Comparison of ENCODE assay signal across 11 mouse cellular contexts in the genomic region with DNA sequence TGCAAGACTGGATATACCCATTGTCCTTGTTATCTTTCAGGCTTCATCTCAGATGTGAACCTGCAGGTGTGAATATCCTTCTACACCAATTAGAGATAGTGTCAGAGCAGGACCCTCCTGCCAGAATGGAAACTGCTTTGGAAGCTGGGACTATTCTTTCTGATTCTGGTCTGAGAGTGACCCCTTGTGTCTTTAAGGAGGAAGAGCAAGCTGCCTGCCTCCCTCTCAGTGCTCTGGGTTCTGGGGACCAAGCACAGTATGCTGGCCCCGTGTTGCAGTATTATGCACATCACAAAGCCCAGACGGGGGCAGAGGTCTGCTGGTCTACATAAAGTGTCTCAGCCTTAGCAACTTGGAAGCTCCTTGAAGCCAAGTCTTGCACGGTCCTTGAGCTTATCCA. TPM values are rescaled to one million over a fixed set of nuclear protein-coding genes. Genes with fewer than 3 reads are reported as not detected.
DNase-seq lines count a peak whose midpoint lies in the region; ATAC-seq and TF ChIP-seq lines count a peak whose summit lies in the region.
"Had no signal": no experiment of that assay in that cellular context is flagged by ENCODE, and none has a peak within 500 bp of the region (broad histone marks: within the 10 kb centered on the region; RNA-seq: fewer than 3 reads in every experiment).

No protein-coding gene starts in this region.

- H3K9ac ChIP-seq in hindbrain, embryonic 11.5 days (ENCODE audit: low read depth, low read length): no peak overlapping the region
- no peak overlapping the region for H3K9ac ChIP-seq in hindbrain, embryonic 12.5 days
- no peak overlapping the region for H3K9ac ChIP-seq in lung, postnatal 0 days (replicated peaks; ENCODE audit: low read depth)
- no peak overlapping the region for H3K9ac ChIP-seq in stomach, embryonic 14.5 days (replicated peaks; ENCODE audit: low read depth, low read length)
- H3K9ac ChIP-seq: heart, embryonic 13.5 days; liver, embryonic 15.5 days had no signal

- H3K4me2 ChIP-seq in hindbrain, embryonic 11.5 days (replicated peaks; ENCODE audit: low read depth, low read length): no peak overlapping the region
- H3K4me2 ChIP-seq in hindbrain, embryonic 12.5 days (replicated peaks): no peak overlapping the region
- no peak overlapping the region for H3K4me2 ChIP-seq in lung, postnatal 0 days (replicated peaks; ENCODE audit: low read depth, low read length)
- no peak overlapping the region for H3K4me2 ChIP-seq in stomach, embryonic 14.5 days (replicated peaks; ENCODE audit: low read depth, low read length)
- H3K4me2 ChIP-seq: heart, embryonic 13.5 days; liver, embryonic 15.5 days had no signal

- H3K4me1 ChIP-seq in hindbrain, embryonic 11.5 days (replicated peaks; ENCODE audit: control insufficient read depth, insufficient read depth, low read length): no peaks in the 10 kb centered on the region
- H3K4me1 ChIP-seq in hindbrain, embryonic 12.5 days: peaks cover 3% of the 10 kb centered on the region; the same call in 1 of the 2 replicates
- peaks cover 13% of the 10 kb centered on the region for H3K4me1 ChIP-seq in lung, postnatal 0 days (ENCODE audit: insufficient read depth, low read depth, low read length)
- peaks cover 14% of the 10 kb centered on the region for H3K4me1 ChIP-seq in stomach, embryonic 14.5 days (ENCODE audit: control insufficient read depth, insufficient read depth, low read length)

- H3K27me3 ChIP-seq in hindbrain, embryonic 11.5 days (ENCODE audit: control insufficient read depth, insufficient read depth, low read length): no peaks in the 10 kb centered on the region
- H3K27me3 ChIP-seq in hindbrain, embryonic 12.5 days: no peaks in the 10 kb centered on the region
- H3K27me3 ChIP-seq in lung, postnatal 0 days (replicated peaks; ENCODE audit: insufficient read depth, low read length): no peaks in the 10 kb centered on the region
- no peaks in the 10 kb centered on the region for H3K27me3 ChIP-seq in stomach, embryonic 14.5 days (ENCODE audit: control insufficient read depth, insufficient read depth, low read length)
- H3K27me3 ChIP-seq: heart, embryonic 13.5 days; liver, embryonic 15.5 days had no signal

- no peak overlapping the region for H3K4me3 ChIP-seq in hindbrain, embryonic 11.5 days (ENCODE audit: low read depth, low read length)
- H3K4me3 ChIP-seq in hindbrain, embryonic 12.5 days: no peak overlapping the region
- H3K4me3 ChIP-seq in lung, postnatal 0 days (ENCODE audit: low read depth, low read length): no peak overlapping the region
- no peak overlapping the region for H3K4me3 ChIP-seq in stomach, embryonic 14.5 days (ENCODE audit: low read depth, low read length)
- H3K4me3 ChIP-seq: heart, embryonic 13.5 days; liver, embryonic 15.5 days had no signal

- peak; percentile 21 for DNase-seq in hindbrain, embryonic 11.5 days (ENCODE audit: low spot score)
- peak; percentile 71 for DNase-seq in lung, postnatal 0 days (ENCODE audit: low spot score)
- no peak for DNase-seq in lung, postnatal 14 days
- DNase-seq in R1 (ENCODE audit: low read depth, low spot score): peak; percentile 47
- no peak for DNase-seq in gastrocnemius, adult 8-10 months (ENCODE audit: low spot score in 2 of 2)
- DNase-seq: cerebellum, adult 11 months; thymus, postnatal 4 days had no signal

- peak; percentile 82 for TF ChIP-seq CTCF in lung, postnatal 0 days (IDR thresholded peaks at IDR 0.05)

- H3K27ac ChIP-seq in hindbrain, embryonic 11.5 days (ENCODE audit: low read depth, low read length): no peak overlapping the region
- no peak overlapping the region for H3K27ac ChIP-seq in hindbrain, embryonic 12.5 days
- no peak overlapping the region for H3K27ac ChIP-seq in lung, postnatal 0 days (ENCODE audit: low read length)
- H3K27ac ChIP-seq in stomach, embryonic 14.5 days (ENCODE audit: low read length): no peak overlapping the region
- H3K27ac ChIP-seq: heart, embryonic 13.5 days; liver, embryonic 15.5 days had no signal

- no peaks in the 10 kb centered on the region for H3K9me3 ChIP-seq in hindbrain, embryonic 11.5 days (ENCODE audit: control insufficient read depth, low read length)
- H3K9me3 ChIP-seq in hindbrain, embryonic 12.5 days (replicated peaks): no peaks in the 10 kb centered on the region
- H3K9me3 ChIP-seq in lung, postnatal 0 days (ENCODE audit: low read length): no peaks in the 10 kb centered on the region
- no peaks in the 10 kb centered on the region for H3K9me3 ChIP-seq in stomach, embryonic 14.5 days (ENCODE audit: control insufficient read depth, low read depth, low read length)
- H3K9me3 ChIP-seq: heart, embryonic 13.5 days; liver, embryonic 15.5 days had no signal

- H3K36me3 ChIP-seq in hindbrain, embryonic 11.5 days (ENCODE audit: control insufficient read depth, insufficient read depth, low read length): no peaks in the 10 kb centered on the region
- no peaks in the 10 kb centered on the region for H3K36me3 ChIP-seq in hindbrain, embryonic 12.5 days
- H3K36me3 ChIP-seq in lung, postnatal 0 days (ENCODE audit: insufficient read depth, low read length): no peaks in the 10 kb centered on the region
- peaks cover 13% of the 10 kb centered on the region; the same call in 1 of the 2 replicates for H3K36me3 ChIP-seq in stomach, embryonic 14.5 days (ENCODE audit: control insufficient read depth, insufficient read depth, low read length)

- WGBS in hindbrain, embryonic 11.5 days: 76% methylated on average over 3 of the region's 3 CpGs
- WGBS in hindbrain, embryonic 12.5 days: 77% methylated on average over 3 of the region's 3 CpGs
- 64% methylated on average over 3 of the region's 3 CpGs for WGBS in lung, postnatal 0 days
- WGBS in stomach, embryonic 14.5 days: 79% methylated on average over 3 of the region's 3 CpGs

- TF ChIP-seq EP300 in lung, postnatal 0 days (IDR thresholded peaks at IDR 0.05): no peak

- ATAC-seq in hindbrain, embryonic 11.5 days (ENCODE audit: low FRiP score): no peak
- ATAC-seq in hindbrain, embryonic 12.5 days (ENCODE audit: low FRiP score): no peak
- ATAC-seq in lung, postnatal 0 days: no peak
- 0 out of 2 replicates have a peak, but pooled peaks have one; percentile 18 for ATAC-seq in stomach, embryonic 14.5 days (ENCODE audit: insufficient number of reproducible peaks, insufficient read depth, low FRiP score, low read depth)

RNA-seq across cellular contexts. Expression of a gene that starts 13.7 kb away (rescaled TPM):
- 0.94 and 1.2 TPM in 2 replicates for polyA plus RNA-seq in hindbrain, embryonic 11.5 days (2014; fragmentation: Nextera tagmentation; extraction: Ambion mirVana)
- polyA plus RNA-seq in hindbrain, embryonic 12.5 days (2016; fragmentation: Nextera tagmentation; extraction: Ambion mirVana): 0.80 and 2.2 TPM in 2 replicates
- 30.5 and 36.6 TPM in 2 replicates for polyA plus RNA-seq in lung, postnatal 0 days (2015; fragmentation: Nextera tagmentation; extraction: Ambion mirVana)
- 3.7 and 4.7 TPM in 2 replicates for polyA plus RNA-seq in stomach, embryonic 14.5 days (2014; fragmentation: Nextera tagmentation; extraction: Ambion mirVana)
- total RNA-seq in gastrocnemius, adult 8-10 months (2022): 100 to 1,000 TPM in 1 of 4 experiments, 10 to 100 TPM in 3; 54.5 to 111 (median 61.6) TPM

RNA-seq across cellular contexts. Expression of a gene that starts 21.0 kb away (rescaled TPM):
- not detected in 2 replicates for polyA plus RNA-seq in hindbrain, embryonic 11.5 days (2014; fragmentation: Nextera tagmentation; extraction: Ambion mirVana)
- polyA plus RNA-seq in hindbrain, embryonic 12.5 days (2016; fragmentation: Nextera tagmentation; extraction: Ambion mirVana): 0.08 and 0.19 TPM in 2 replicates
- 6.7 and 7.9 TPM in 2 replicates for polyA plus RNA-seq in lung, postnatal 0 days (2015; fragmentation: Nextera tagmentation; extraction: Ambion mirVana)
- 0.22 TPM in 2 replicates for polyA plus RNA-seq in stomach, embryonic 14.5 days (2014; fragmentation: Nextera tagmentation; extraction: Ambion mirVana)
- total RNA-seq in gastrocnemius, adult 8-10 months (2022): under 1 TPM in 1 of 4 experiments, not detected in 3; 0.48 TPM

RNA-seq across cellular contexts. Expression of a gene that starts 39.9 kb away (rescaled TPM):
- 17.2 and 23.3 TPM in 2 replicates for polyA plus RNA-seq in hindbrain, embryonic 11.5 days (2014; fragmentation: Nextera tagmentation; extraction: Ambion mirVana)
- 26.1 and 30.0 TPM in 2 replicates for polyA plus RNA-seq in hindbrain, embryonic 12.5 days (2016; fragmentation: Nextera tagmentation; extraction: Ambion mirVana)
- 41.7 and 44.7 TPM in 2 replicates for polyA plus RNA-seq in lung, postnatal 0 days (2015; fragmentation: Nextera tagmentation; extraction: Ambion mirVana)
- 26.7 and 27.5 TPM in 2 replicates for polyA plus RNA-seq in stomach, embryonic 14.5 days (2014; fragmentation: Nextera tagmentation; extraction: Ambion mirVana)
- total RNA-seq in gastrocnemius, adult 8-10 months (2022): 10 to 100 TPM in 1 of 4 experiments, 1 to 10 TPM in 3; 6.3 to 10.6 (median 7.2) TPM

RNA-seq across cellular contexts. Expression of a gene that starts 58.2 kb away (rescaled TPM):
- 0.27 TPM in 1 of 2 replicates, not detected in the other for polyA plus RNA-seq in hindbrain, embryonic 11.5 days (2014; fragmentation: Nextera tagmentation; extraction: Ambion mirVana)
- polyA plus RNA-seq in hindbrain, embryonic 12.5 days (2016; fragmentation: Nextera tagmentation; extraction: Ambion mirVana): 0.27 and 0.89 TPM in 2 replicates
- polyA plus RNA-seq in lung, postnatal 0 days (2015; fragmentation: Nextera tagmentation; extraction: Ambion mirVana): 2.2 and 2.5 TPM in 2 replicates
- polyA plus RNA-seq in stomach, embryonic 14.5 days (2014; fragmentation: Nextera tagmentation; extraction: Ambion mirVana): 0.36 and 0.91 TPM in 2 replicates
- total RNA-seq in gastrocnemius, adult 8-10 months (2022): under 1 TPM in 3 of 4 experiments, not detected in 1; 0.15 to 0.51 (median 0.40) TPM

Comparison
In these comparisons a context has a peak if more than half of its experiments do, and no peak if none do; other contexts are left out.
1. DNase-seq: peak in hindbrain, embryonic 11.5 days (single experiment), lung, postnatal 0 days (single experiment) and R1 (single experiment); none in lung, postnatal 14 days (single experiment) and gastrocnemius, adult 8-10 months (0 of 2).